Mouse (Mus musculus) urinary bladder, postnatal 36 days (tissue): ENCODE measurements around the gene Capn1.

Experiments used
- DNase-seq, 2 experiments: peaks; one replicate each; pipeline ENCODE4 v3.0.0; 2022; ENCODE audit warnings: low spot score in 2 of 2, mixed read lengths in 1 of 2

Gene Capn1

DNA sequence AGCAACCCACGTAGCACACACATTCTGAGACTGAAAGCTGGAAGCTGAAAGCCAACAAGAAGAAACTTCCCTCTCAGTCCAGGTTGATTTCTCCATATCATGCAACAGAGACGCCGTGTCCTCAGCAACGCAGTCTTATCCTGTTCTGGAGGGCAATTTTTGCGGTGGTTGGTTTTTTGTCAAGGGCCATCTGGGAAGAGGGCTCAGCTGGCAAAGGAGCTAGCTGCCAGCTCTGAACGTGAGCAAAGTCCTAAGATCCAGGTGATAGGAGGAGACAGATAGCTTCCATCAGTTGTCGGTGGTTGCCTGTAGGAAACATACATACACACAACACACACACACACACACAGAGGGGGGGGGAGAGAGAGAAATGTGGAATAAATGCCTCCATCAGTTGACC lies 22.6 kb upstream of the Capn1 start:
- DNase-seq = no peak

DNA sequence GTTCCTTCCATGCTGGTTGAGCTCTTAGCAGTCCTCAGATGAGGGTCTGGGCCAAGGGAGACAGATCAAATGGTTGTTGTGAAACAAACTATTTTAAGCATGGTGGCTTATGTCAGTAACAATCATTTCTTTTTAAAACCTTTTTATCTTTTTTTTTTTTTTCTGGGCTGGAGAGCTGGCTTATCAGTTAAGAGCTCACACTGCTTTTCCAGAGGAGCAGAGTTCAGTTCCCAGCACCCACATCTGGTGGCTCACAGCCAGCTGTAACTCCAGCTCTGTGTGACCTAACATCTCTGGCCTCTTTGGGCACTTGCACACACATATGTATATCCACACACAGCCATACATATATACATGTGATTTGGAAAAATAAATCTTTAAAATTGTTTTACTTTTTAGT lies 22.0 kb upstream of the Capn1 start:
- DNase-seq = no peak

DNA sequence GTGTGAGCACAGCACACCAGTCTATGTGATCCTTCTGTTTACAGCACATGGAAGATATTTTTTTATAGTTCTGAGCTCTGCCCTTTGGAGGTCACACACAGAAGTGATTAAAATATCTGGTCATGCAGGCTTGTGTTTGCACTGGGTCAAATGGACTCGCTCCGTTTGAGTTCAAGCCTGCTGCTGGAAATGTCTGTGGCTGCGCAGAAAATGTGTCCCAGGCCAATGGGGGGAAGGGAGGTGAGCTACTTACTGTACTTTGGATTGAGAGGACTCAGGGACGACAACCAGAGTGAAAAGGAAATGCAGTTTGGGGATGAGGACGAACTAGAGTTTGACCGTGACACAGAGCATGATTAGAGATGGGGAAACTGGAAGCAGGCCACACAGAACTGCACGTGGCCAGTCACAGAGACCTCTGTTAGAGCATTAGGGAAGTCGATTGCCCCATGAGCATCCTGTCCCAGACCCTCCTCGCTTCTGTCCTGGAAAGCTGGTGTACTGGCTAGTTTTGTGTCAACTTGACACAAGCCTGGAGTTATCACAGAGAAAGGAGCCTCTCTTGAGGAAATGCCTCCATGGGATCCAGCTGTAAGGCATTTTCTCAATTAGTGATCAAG lies 20.4 kb upstream of the Capn1 start:
- DNase-seq = no peak

DNA sequence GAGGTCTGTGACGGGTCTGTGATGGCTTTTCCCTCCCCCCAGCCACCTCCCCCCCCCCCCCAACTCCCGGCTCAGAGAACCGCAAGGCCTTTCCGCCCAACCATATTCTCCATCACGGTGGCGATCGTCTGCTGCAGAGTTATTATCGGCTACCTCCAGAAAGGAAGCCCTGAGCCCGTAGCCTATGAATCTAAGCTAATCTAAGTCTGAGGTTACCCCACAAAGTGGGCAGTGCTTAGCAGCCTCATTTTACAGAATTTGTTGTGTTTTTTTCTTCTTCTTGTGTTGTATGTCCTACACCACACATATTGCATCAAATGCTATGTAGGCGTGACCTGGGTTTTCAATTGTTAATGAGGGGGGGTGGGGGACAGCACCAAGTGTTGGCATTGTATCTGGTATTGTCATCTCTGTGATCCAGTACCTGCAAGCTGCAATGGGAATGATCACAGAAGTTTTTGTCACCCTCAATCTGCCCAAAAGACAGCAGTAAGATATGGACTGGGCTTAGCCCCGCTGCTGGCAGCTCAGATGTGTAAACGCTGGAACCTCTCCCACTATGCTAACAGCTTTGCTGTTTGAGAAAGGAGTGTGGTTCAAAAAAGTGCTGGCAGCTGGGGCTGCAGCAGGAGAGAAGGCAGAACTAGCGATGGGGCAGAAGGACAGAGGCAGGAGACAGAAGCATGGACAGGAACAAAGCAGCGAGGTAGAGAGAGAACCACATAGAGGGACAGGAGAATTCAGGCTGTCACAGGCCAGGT lies 15.0 kb upstream of the Capn1 start:
- no peak for DNase-seq

DNA sequence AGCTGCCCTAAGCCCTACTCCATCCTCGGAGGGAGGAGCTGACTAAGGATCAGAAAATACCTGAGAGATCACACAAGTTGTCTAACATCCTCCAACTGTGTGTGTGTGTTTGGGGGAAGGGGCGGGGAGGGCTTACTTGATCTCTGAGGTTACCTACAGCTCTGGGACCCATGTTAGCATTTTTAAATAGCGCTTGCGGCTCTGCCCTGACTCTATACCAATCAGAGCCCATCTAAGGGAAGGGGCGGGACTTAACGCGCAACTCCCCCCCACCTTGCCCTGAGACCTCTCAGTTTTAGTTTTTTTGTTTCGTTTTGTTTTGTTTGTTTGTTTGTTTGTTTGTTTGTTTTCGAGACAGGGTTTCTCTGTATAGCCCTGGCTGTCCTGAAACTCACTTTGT lies 13.7 kb upstream of the Capn1 start:
- no peak for DNase-seq

DNA sequence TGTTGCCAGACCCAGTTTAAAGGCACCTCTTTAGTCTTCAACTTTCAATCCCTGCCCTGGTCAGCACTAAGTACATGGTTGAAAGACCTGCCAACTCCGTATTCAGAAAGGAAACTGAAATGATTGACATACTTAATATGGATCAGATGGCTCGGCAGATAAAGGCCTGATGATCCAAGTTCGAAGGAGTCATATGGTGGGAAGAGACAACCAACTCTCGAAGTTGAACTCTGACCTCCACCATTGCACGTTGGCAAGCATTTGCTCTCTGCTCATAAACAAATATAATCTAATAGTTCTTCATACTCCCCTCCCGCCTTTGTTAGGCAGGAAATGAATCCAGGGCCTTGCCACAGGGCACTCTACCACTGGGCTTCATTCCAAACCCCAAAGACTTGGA lies 13.3 kb upstream of the Capn1 start:
- no peak for DNase-seq

DNA sequence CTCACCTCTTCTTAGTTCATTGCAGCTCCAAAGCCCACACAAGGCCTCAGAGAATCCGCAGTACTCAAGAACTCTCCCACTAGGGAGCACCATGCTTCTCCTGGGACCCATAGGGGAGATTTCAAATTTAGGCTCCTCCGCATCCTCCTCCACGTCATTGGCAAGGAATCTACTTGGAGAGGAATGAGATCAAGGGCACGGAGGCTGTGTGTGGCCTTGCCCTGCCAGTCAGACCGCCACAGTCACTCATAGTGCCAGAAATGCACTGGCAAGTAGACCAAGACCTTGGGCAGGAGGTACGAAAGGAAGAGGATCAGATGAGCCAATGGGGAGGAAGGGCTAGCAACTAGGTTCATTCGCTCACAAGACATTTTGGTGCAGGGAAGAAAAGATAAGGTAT lies 8.2 kb upstream of the Capn1 start:
- DNase-seq = no peak

DNA sequence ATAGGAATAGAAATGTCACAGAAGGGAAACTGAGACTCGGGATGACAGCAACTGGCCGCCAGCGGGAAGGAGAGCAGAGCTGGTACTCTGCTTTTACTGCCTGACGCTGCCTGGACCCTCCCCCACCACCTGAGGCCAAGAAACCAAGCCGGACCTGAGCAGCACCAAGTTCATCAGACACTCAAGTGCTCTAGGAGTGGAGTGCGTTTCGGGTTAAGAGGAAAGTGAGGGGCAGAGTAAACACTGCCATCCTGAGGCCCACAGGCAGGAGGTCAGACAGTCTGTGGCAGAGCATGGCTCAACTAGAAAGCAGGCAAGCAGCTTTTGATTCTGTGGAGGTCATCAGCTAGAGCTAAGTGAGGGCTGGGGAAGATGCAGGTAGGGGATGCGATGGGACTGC lies 7.4 kb upstream of the Capn1 start:
- no peak for DNase-seq

DNA sequence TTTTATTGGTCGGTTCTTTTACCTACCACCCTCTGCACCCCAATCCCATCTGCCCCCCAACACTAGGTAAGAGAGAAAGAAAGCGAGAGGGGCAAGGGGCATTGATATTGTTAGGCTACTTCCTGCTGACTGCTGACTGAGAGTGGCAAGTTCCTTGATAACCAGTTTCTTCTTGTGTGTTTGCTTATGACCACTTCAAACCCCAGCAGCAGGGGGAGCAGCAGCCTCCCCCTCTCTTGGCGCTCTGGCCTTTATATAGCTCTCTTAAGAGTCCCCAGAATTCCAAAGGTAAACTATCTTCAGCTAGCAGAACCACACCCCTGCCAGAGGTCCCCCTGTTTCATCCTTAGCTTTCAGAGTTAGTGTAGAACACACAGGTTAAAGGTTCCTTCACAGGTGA lies 4.6 kb upstream of the Capn1 start:
- DNase-seq = no peak

DNA sequence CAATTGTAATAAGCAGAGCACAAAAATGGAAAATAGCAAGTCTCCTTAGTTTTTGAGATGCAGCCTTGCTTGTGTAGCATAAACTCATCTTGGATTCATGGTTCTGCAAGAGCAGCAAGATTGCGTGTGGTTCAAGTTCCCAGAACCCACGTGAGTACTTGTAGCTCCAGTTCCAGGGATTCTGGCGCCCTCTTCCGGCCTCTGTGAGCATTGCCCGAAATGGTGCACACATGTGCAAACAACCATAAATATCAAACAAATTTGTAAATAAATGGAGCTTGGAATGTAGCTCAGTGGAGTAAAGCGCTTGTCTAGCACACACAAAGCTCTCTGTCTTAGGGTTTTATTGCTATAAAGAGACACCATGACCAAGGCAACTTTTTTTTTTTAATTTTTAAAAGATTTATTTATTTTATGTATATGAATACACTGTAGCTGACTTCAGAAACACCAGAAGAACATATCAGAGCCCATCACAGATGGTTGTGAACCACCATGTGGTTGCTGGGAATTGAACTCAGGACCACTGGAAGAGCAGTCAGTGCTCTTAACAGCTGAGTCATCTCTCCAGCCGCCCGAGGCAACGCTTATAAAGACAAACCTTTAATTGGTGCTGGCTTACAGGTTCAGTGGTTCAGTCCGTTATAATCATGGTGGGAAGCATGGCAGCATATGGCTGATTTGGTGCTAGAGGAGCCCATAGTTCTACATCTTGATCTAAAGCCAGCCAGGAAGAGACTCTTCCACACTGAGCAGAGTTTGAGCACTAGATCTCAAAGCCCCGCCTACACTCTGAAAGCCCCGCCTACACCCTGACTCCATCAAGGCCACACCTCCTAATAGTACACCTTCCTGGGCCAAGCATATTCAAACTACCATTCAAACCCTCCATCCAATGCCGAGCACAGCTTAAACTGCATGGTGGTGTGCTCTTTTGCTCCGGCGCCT lies 2.7 kb upstream of the Capn1 start:
- DNase-seq = peak; percentile 78 to 89

DNA sequence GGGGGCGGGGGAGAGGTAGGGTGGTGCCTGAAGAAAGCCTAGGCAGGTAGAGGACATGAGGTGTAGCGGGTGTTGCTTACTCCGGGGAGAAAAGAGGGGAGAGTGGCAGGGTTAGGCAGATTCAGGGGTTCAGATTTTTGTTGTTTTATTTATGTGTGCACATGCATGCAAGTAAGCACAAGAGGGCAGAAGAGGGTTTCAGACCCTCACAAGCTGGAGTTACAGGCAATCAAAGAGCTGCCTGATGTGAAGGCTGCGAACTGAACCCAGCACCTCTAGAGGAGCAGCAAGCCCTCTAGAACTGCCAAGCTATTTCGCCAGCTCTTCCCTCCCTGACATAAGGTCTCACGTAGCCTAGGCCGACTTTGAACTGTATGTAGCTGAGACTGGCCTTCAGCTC lies 835 bp upstream of the Capn1 start:
- DNase-seq = no peak

DNA sequence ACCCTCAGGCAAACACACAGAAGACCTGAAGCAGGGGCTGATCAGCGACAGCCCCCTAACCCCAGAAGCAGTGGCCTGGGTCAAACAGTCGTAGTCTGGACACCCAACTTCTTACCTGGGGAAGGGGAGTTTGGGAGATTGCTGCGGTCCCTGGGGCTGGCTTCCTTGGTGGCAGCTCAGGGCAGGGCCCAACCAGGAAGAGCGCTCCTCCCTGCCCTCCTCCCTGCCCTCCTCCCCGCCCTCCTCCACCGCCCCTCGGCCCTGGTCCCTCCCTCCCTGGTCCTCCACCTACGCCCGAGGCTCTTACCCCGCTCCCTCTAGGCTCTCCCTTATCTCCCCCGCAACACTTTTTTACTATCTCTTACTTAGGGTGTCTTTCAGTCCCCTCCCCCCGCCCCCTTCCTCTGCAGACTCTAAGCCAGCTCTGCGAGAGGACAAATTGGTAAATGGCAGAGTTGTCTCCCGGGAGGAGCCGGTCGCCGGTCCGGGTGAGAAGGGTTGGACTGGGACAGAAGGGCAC lies 646 bp downstream of the Capn1 start:
- peak; percentile 40 to 51 for DNase-seq

DNA sequence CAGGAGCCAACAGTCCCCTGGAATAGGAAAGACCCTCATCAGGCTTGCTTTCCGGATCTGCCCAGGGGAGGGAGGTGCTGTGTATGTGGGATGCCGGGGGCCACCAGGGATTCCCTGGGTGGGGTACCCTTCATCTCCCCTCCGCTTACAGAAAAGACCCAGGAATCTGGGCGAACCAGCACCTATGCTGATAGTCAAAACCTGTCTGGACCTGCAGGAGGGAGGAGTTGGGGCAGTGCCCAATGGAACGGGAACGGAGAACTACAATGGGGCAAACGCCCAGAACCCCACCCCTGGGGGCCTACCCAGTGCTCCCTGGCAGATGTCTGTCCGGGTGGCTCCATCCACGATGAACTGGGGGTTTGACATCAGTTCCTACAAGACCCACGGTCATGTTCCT lies 2.0 kb downstream of the Capn1 start:
- DNase-seq = peak; percentile 76 to 80

DNA sequence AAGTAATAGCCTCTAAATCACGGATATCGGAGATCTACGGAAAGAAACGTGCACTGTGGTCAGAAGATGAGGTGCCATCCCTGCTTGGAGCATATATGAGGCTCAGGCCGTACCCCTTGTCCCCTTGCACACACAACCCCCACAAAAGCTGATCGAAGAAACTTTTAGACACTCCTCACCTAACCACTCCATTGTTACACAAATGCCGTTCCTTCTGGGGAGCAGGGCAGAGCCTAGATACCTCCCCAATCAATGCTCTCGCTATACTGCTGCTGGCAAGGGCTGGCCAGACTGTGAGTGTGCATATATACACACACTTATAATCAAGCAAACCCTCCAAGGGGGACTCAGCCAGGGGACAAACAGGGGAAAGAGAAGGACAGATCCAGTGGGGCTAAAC lies 6.6 kb downstream of the Capn1 start:
- DNase-seq = no peak

DNA sequence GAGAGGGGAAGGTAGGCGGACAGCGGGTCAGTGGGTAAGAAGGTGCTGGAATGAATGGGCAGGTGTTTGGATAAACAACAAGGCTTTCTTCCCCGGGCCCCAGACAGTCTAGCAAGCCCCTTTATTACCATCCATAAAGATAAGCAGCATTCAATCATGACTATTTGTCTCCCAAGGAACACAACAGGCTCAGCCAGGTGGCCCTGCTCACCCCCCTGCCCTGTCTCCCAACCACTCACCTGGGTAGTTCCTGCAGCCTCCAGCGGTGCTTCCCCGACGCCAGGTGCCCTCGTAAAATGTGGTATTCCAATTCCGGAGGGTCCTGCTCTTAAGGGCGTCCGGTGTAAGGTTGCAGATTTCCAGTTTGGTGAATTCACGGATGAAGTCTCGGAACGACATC lies 8.7 kb downstream of the Capn1 start:
- DNase-seq = no peak

DNA sequence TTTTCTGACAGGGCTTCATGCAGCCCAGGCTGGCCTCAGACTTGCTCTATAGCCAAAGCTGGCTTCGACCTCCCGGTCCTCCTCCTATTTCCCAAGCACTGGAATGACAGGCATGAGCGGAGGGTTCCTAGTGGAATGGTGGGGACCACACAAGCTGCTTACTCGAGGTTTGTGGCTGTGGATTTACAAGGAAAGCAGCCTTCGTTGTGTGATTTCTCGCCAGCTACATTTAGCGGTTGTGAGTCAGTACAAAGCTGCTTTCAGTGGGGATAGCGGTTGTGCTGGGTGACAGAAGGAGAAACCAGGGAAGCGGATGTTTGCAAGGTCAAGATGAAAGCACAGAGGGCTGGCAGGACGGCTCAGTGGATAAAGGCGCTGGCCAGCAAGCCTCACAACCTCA lies 10.2 kb downstream of the Capn1 start:
- no peak for DNase-seq

DNA sequence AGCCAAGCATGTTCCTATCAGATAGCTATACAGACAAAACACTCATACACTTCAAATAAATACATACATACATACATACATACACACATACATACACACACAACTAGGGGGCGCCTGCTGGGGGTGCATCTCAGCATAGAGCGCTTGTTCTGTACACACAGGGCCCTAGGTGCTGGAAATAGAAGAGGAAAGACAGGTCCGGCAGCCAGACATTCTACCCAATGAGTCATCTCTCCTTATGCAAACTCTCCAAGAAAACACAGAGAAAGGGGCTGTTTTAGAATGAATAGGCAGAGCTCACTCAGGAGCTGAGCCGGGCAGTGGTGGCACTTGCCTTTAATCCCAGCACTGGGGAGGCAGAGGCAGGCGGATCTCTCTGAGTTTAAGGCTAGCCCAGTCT lies 15.7 kb downstream of the Capn1 start:
- peak in 1 of 2 experiments; percentile 38 for DNase-seq

DNA sequence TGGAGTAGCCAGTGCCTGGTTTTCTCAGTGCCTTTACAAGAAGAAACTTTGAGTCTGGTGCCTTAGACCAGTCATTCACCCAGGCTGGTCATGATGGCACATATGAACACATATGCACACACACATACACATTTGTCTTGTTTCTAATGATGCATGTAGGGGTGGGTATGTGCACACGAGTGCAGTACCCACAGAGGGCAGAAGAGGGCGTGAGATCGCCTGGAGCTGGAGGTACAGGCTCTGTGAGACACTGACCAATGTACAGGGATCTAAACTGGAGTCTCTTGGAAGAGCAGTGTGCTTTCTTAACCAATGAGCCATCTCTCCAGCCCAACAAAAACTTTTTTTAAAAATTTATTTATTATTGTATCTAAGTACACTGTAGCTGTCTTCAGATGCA lies 17.5 kb downstream of the Capn1 start:
- DNase-seq = no peak

DNA sequence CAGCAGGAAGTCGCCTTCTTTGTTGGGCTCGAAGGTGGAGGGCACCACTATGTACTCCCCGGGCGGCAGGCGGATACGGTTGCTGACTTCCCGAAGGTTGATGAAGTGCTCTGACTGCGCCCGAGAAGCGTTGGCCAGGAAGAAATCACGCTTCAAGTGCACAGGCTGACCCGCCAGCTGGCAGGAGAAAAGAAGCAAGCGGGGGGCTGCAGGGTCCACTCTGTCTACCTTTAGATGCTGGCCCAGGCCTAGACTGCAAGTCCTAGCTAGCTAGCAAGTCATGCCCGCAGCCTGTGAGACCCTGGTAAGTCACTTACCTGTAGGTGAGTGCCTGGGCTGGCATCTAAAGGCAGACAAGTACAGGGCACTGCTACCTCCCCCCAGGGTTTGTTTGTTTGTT lies 21.0 kb downstream of the Capn1 start:
- no peak for DNase-seq

DNA sequence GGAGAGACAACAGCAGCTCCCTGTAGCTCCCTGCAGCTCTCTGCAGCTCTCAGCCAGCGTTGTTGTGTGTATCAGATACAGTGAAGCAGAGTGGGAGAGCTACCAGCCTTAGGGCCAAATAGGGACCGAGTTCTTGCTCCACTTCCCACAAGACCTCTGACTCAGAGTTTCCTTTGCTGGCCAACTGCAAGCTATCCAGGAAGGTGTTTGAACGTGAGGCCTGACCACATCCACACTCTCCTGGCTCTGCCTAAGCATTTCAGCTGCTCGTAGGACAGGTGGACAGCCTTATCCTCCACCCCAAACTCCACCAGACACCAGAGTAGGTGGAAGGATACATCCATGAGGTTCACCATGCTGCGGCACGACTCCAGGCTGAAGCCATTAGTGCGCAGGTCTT lies 23.7 kb downstream of the Capn1 start:
- no peak for DNase-seq

DNA sequence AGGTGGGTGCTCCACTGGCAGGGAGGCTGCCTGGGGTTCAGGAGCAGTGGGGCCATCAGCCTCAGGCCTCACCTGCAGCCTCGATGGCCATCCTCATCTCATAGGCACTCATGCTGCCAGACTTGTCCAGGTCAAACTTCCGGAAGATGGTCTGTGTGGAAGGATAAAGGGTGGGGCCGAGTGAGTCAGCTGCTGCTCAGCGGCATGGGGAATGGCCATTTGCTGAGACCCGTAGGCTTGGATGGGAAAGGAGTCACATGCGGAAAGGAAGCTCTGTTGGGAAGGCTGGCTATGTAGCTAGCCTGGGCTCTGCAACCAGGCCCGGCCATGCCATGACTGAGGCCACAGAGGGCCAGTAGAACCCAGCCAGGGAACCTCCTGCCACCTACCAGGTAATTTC lies 24.2 kb downstream of the Capn1 start:
- no peak for DNase-seq

DNA sequence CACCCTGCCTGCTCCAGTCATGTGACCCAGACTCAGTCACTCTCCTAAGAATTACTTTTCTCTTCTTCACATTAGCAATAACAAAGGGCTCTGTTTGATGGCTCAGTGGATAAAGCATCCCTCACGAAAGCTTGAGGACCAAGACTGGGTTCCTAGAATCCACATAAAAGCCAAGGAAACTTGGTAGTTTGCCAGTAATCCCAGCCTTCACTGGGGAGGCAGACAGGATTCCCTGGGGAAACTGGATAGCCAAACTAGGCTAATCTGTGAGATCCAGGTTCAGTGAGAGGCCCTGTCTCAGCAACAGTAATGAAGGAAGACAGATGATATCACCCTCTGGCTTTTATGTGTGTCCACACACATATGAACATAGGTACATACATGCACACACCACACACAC lies 24.8 kb downstream of the Capn1 start:
- no peak for DNase-seq
